Comparison of ENCODE assay signal across 8 mouse cellular contexts in genomic region chr8:90862038-90862437, GRCm38 (mm10). TPM values are rescaled to one million over a fixed set of nuclear protein-coding genes. Genes with fewer than 3 reads are reported as not detected.
DNase-seq lines count a peak whose midpoint lies in the region; ATAC-seq and TF ChIP-seq lines count a peak whose summit lies in the region.

No protein-coding gene starts in this region.

- no peak overlapping the region for H3K4me3 ChIP-seq in lung, postnatal 0 days (ENCODE audit: low read depth, low read length)
- H3K4me3 ChIP-seq in forebrain, postnatal 0 days (ENCODE audit: low read depth, low read length), result no peak overlapping the region
- H3K4me3 ChIP-seq in hindbrain, embryonic 12.5 days, result no peak overlapping the region
- H3K4me3 ChIP-seq in midbrain, embryonic 15.5 days, result no peak overlapping the region

- TF ChIP-seq CTCF in lung, postnatal 0 days (IDR thresholded peaks at IDR 0.05), result no peak
- no peak for TF ChIP-seq CTCF in forebrain, postnatal 0 days (IDR thresholded peaks at IDR 0.05; ENCODE audit: low read depth)

- H3K4me2 ChIP-seq in lung, postnatal 0 days (replicated peaks; ENCODE audit: low read depth, low read length), result no peak overlapping the region
- H3K4me2 ChIP-seq in forebrain, postnatal 0 days (ENCODE audit: low read depth), result peak overlapping the region; percentile 17; the same call in 1 of the 2 replicates
- peak overlapping the region; percentile 36 for H3K4me2 ChIP-seq in hindbrain, embryonic 12.5 days (replicated peaks)
- peak overlapping the region; percentile 13; the same call in 1 of the 2 replicates for H3K4me2 ChIP-seq in midbrain, embryonic 15.5 days

- WGBS in lung, postnatal 0 days, result 26% methylated on average over 9 of the region's 9 CpGs
- 9% methylated on average over 9 of the region's 9 CpGs for WGBS in forebrain, postnatal 0 days
- WGBS in hindbrain, embryonic 12.5 days, result under 1% methylated on average over 9 of the region's 9 CpGs
- WGBS in midbrain, embryonic 15.5 days, result 3% methylated on average over 9 of the region's 9 CpGs

- DNase-seq in adrenal gland, postnatal 10 days, result peak; percentile 77
- DNase-seq in adrenal gland, adult 8-10 months, result no peak
- DNase-seq in lung, postnatal 0 days (ENCODE audit: low spot score), result peak; percentile 23
- DNase-seq in lung, adult 18-20 months, result no peak
- peak; percentile 58 for DNase-seq in forebrain, postnatal 0 days
- DNase-seq in urinary bladder, postnatal 25 days (ENCODE audit: low spot score), result no peak

- peaks cover 9% of the 10 kb centered on the region; the same call in 1 of the 2 replicates for H3K4me1 ChIP-seq in lung, postnatal 0 days (ENCODE audit: insufficient read depth, low read depth, low read length)
- peaks cover 9% of the 10 kb centered on the region; the same call in 1 of the 2 replicates for H3K4me1 ChIP-seq in forebrain, postnatal 0 days (ENCODE audit: insufficient read depth)
- H3K4me1 ChIP-seq in hindbrain, embryonic 12.5 days, result peaks cover 27% of the 10 kb centered on the region
- H3K4me1 ChIP-seq in midbrain, embryonic 15.5 days, result peaks cover 21% of the 10 kb centered on the region

- H3K27ac ChIP-seq in lung, postnatal 0 days (ENCODE audit: low read length), result peak overlapping the region; percentile 38; the same call in 1 of the 2 replicates
- peak overlapping the region; percentile 66 for H3K27ac ChIP-seq in forebrain, postnatal 0 days (ENCODE audit: low read depth, low read length)
- peak overlapping the region; percentile 89 for H3K27ac ChIP-seq in hindbrain, embryonic 12.5 days
- H3K27ac ChIP-seq in midbrain, embryonic 15.5 days, result peak overlapping the region; percentile 70

- ATAC-seq in lung, postnatal 0 days, result peak; percentile 38
- peak; percentile 93 for ATAC-seq in forebrain, postnatal 0 days
- ATAC-seq in hindbrain, embryonic 12.5 days (ENCODE audit: low FRiP score), result peak; percentile 92
- ATAC-seq in midbrain, embryonic 15.5 days (replicated peaks), result peak; percentile 88

- H3K9ac ChIP-seq in lung, postnatal 0 days (replicated peaks; ENCODE audit: low read depth), result no peak overlapping the region
- 0 out of 2 replicates have a peak overlapping the region, but pooled peaks have one; percentile 18 for H3K9ac ChIP-seq in forebrain, postnatal 0 days
- no peak overlapping the region for H3K9ac ChIP-seq in hindbrain, embryonic 12.5 days
- H3K9ac ChIP-seq in midbrain, embryonic 15.5 days, result no peak overlapping the region

- TF ChIP-seq EP300 in lung, postnatal 0 days (IDR thresholded peaks at IDR 0.05), result no peak

- H3K36me3 ChIP-seq in lung, postnatal 0 days (ENCODE audit: insufficient read depth, low read length), result no peaks in the 10 kb centered on the region
- no peaks in the 10 kb centered on the region for H3K36me3 ChIP-seq in forebrain, postnatal 0 days (ENCODE audit: insufficient read depth)
- H3K36me3 ChIP-seq in hindbrain, embryonic 12.5 days, result no peaks in the 10 kb centered on the region
- no peaks in the 10 kb centered on the region for H3K36me3 ChIP-seq in midbrain, embryonic 15.5 days (replicated peaks)

- H3K9me3 ChIP-seq in lung, postnatal 0 days (ENCODE audit: low read length), result no peaks in the 10 kb centered on the region
- no peaks in the 10 kb centered on the region for H3K9me3 ChIP-seq in forebrain, postnatal 0 days (ENCODE audit: low read length)
- no peaks in the 10 kb centered on the region for H3K9me3 ChIP-seq in hindbrain, embryonic 12.5 days (replicated peaks)
- H3K9me3 ChIP-seq in midbrain, embryonic 15.5 days, result no peaks in the 10 kb centered on the region

- no peaks in the 10 kb centered on the region for H3K27me3 ChIP-seq in lung, postnatal 0 days (replicated peaks; ENCODE audit: insufficient read depth, low read length)
- H3K27me3 ChIP-seq in forebrain, postnatal 0 days (ENCODE audit: insufficient read depth, low read length), result no peaks in the 10 kb centered on the region
- H3K27me3 ChIP-seq in hindbrain, embryonic 12.5 days, result no peaks in the 10 kb centered on the region
- no peaks in the 10 kb centered on the region for H3K27me3 ChIP-seq in midbrain, embryonic 15.5 days (replicated peaks)

RNA-seq across cellular contexts. Expression of gene Chd9, which starts 33.9 kb away (rescaled TPM):
- 10 to 100 TPM; 65.7 to 80.1 TPM for total RNA-seq in adrenal gland, postnatal 10 days (2021)
- 100 to 1,000 TPM in 2 of 4 experiments, 10 to 100 TPM in 2; 62.9 to 122 (median 86.9) TPM for total RNA-seq in adrenal gland, adult 8-10 months (2022)
- polyA plus RNA-seq in lung, postnatal 0 days (2015; fragmentation: Nextera tagmentation; extraction: Ambion mirVana), result 110 and 122 TPM in 2 replicates
- 49.5 and 74.5 TPM in 2 replicates for total RNA-seq in forebrain, postnatal 0 days (2014; rRNA removed)
- 48.4 and 73.6 TPM in 2 replicates for polyA plus RNA-seq in forebrain, postnatal 0 days (2015; fragmentation: Nextera tagmentation; extraction: Ambion mirVana)
- polyA plus RNA-seq in hindbrain, embryonic 12.5 days (2016; fragmentation: Nextera tagmentation; extraction: Ambion mirVana), result 83.7 and 88.1 TPM in 2 replicates
- 79.5 and 81.7 TPM in 2 replicates for polyA plus RNA-seq in midbrain, embryonic 15.5 days (2015; fragmentation: Nextera tagmentation; extraction: Ambion mirVana)

RNA-seq across cellular contexts. Expression of gene Gm19935, which starts 44.8 kb away (rescaled TPM):
- not detected for total RNA-seq in adrenal gland, postnatal 10 days (2021)
- under 1 TPM in 1 of 4 experiments, not detected in 3; 0.30 TPM for total RNA-seq in adrenal gland, adult 8-10 months (2022)
- polyA plus RNA-seq in lung, postnatal 0 days (2015; fragmentation: Nextera tagmentation; extraction: Ambion mirVana), result 9.9 and 10.8 TPM in 2 replicates
- total RNA-seq in forebrain, postnatal 0 days (2014; rRNA removed), result 2.5 and 5.0 TPM in 2 replicates
- 2.9 and 4.6 TPM in 2 replicates for polyA plus RNA-seq in forebrain, postnatal 0 days (2015; fragmentation: Nextera tagmentation; extraction: Ambion mirVana)
- polyA plus RNA-seq in hindbrain, embryonic 12.5 days (2016; fragmentation: Nextera tagmentation; extraction: Ambion mirVana), result 0.96 and 1.5 TPM in 2 replicates
- 0.23 and 0.65 TPM in 2 replicates for polyA plus RNA-seq in midbrain, embryonic 15.5 days (2015; fragmentation: Nextera tagmentation; extraction: Ambion mirVana)

Comparison
In these comparisons a context has a peak if more than half of its experiments do, and no peak if none do; other contexts are left out.
1. DNase-seq: peak in adrenal gland, postnatal 10 days (single experiment), lung, postnatal 0 days (single experiment) and forebrain, postnatal 0 days (single experiment); none in adrenal gland, adult 8-10 months (single experiment), lung, adult 18-20 months (0 of 2) and urinary bladder, postnatal 25 days (single experiment).
2. ATAC-seq: peak in every context shown above with its lines; median percentile 93 in forebrain, postnatal 0 days; 92 in hindbrain, embryonic 12.5 days; 88 in midbrain, embryonic 15.5 days; 38 in lung, postnatal 0 days.
3. H3K27ac ChIP-seq: peak in every context shown above with its lines; median percentile 89 in hindbrain, embryonic 12.5 days; 70 in midbrain, embryonic 15.5 days; 66 in forebrain, postnatal 0 days; 38 in lung, postnatal 0 days.